Mouse (Mus musculus) kidney, postnatal 10 days (tissue): ENCODE data around the gene Olfr1337.
"Not testable (repeated sequence)": the region's sequence is repeated elsewhere in the genome, so short reads cannot be mapped to it uniquely, and the experiment has no call there.

Experiments used
- DNase-seq: peaks from one replicate; pipeline ENCODE4 v3.0.0; 2021; ENCODE audit warnings: mixed read lengths

The Olfr1337 gene

GRCm38 (mm10) chr4:118782486-118782885, at the start of gene Olfr1337:
Gene Olfr1337, minus strand, starts transcription at chr4:118782586.
- DNase-seq: no peak

GRCm38 (mm10) chr4:118818921-118819320, 36.5 kb upstream of the Olfr1337 start:
- DNase-seq: no peak

- no peak for DNase-seq
Measured at GRCm38 (mm10) chr4:118809844-118810243, 27.5 kb upstream of the Olfr1337 start, which contains the start of gene Olfr1335. Gene Olfr1335, minus strand, starts transcription at chr4:118809944.

GRCm38 (mm10) chr4:118792796-118793195, 10.4 kb upstream of the Olfr1337 start:
- DNase-seq: not testable (repeated sequence)

- DNase-seq: no peak
Measured at GRCm38 (mm10) chr4:118758637-118759036, 23.7 kb downstream of the Olfr1337 start, which contains the start of gene Olfr1338. Gene Olfr1338, minus strand, starts transcription at chr4:118758737.

DNA sequence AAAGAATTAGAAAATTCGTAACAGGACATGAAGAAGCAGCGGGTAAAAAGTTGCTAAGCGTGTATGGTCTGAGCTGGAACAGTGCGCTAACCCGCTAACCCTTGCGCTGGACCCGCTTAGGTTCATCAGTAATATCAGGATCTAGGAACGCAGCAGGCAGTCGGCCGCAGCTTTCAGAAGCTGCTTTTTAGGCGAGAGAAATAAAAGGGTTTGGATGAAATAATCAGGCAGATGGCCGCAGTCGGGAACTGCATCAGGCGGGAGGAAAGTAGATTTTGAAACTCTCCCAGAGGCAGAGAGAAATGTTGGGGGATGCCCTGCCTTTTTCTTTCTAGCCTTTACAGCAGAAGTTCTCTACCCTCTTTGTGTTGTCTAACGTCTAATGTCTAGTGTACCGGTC, 40.5 kb downstream of the Olfr1337 start:
- DNase-seq: no peak

DNA sequence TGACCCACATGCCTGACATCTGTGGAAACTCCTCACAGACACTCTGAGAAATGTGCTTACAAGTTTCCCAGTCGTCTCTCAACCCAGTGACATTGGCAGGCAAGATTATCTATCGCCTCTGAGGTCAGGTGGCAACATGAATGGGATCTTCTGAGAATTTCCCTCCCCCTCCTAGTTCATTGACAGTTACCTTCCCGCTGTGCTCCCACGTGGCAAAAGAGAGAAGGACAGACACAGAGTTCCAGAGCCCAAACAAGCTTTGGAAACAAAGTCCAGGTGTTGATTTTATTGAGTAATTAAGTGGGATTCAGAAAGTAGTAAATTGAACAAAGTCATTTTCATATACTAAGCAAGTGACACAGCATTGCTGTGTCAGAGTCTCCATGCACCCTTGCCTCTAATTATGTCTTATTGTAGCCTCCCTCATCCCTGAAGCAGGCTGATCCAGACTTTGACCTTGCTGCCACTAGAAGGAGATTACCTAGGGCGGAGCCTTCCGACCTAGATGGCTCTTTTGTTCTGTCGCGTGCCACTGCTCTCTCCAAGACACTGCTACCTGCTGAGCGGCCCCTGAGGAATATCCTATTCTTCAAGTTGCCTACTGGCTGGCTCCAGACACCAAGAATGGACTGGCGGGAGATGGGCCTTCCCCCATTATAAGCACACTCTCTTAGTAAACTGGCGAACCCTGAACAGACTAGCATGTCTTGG, 41.2 kb downstream of the Olfr1337 start:
- DNase-seq: no peak

GRCm38 (mm10) chr4:118739574-118739973, 42.8 kb downstream of the Olfr1337 start:
- DNase-seq: no peak

- no peak for DNase-seq
Measured at GRCm38 (mm10) chr4:118731875-118732274, 50.5 kb downstream of the Olfr1337 start, which contains the start of gene Olfr1339. Gene Olfr1339, plus strand, starts transcription at chr4:118732175.
